Mouse (Mus musculus): ENCODE data around the gene Krtap27-1. TPM values are rescaled to one million over a fixed set of nuclear protein-coding genes. Genes with fewer than 3 reads are reported as not detected.

The Krtap27-1 gene
- polyA plus RNA-seq, 1 experiment from 2014 or later: not detected

GRCm38 (mm10) chr16:88635142-88635541 lies 36.3 kb downstream of the Krtap27-1 start:
- Histone ChIP-seq H3K9me3 (replicated peaks; ENCODE audit: control insufficient read depth, low read length) (no peaks in the 10 kb centered on the region), H3K4me3 (ENCODE audit: low read depth, low read length) (no peak overlapping the region), H3K27me3 (ENCODE audit: control insufficient read depth, insufficient read depth, low read length) (no peaks in the 10 kb centered on the region), H3K4me2 (ENCODE audit: low read depth, low read length) (no peak overlapping the region), H3K36me3 (replicated peaks; ENCODE audit: control insufficient read depth, insufficient read depth, low read depth, low read length) (no peaks in the 10 kb centered on the region), H3K27ac (replicated peaks; ENCODE audit: low read depth, low read length) (no peak overlapping the region), H3K9ac (replicated peaks; ENCODE audit: low read length) (no peak overlapping the region), H3K4me1 (ENCODE audit: control insufficient read depth, insufficient read depth, low read length) (no peaks in the 10 kb centered on the region)
- ATAC-seq (replicated peaks; ENCODE audit: insufficient number of reproducible peaks, low FRiP score, low TSS enrichment, low read depth) (no peak), DNase-seq (ENCODE audit: low spot score) (no peak)
- WGBS: 42% methylated on average over 4 of the region's 4 CpGs

- H3K27me3 ChIP-seq (ENCODE audit: control insufficient read depth, insufficient read depth, low read length): no peaks in the 10 kb centered on the region
- no peak overlapping the region for H3K4me2 ChIP-seq (ENCODE audit: low read depth, low read length)
- H3K36me3 ChIP-seq (replicated peaks; ENCODE audit: control insufficient read depth, insufficient read depth, low read depth, low read length): no peaks in the 10 kb centered on the region
- WGBS: 83% methylated on average over 4 of the region's 4 CpGs
- no peaks in the 10 kb centered on the region for H3K4me1 ChIP-seq (ENCODE audit: control insufficient read depth, insufficient read depth, low read length)
- ATAC-seq (replicated peaks; ENCODE audit: insufficient number of reproducible peaks, low FRiP score, low TSS enrichment, low read depth): no peak
- no peak for DNase-seq (ENCODE audit: low spot score)
- H3K9ac ChIP-seq (replicated peaks; ENCODE audit: low read length): no peak overlapping the region
- no peak overlapping the region for H3K27ac ChIP-seq (replicated peaks; ENCODE audit: low read depth, low read length)
- no peak overlapping the region for H3K4me3 ChIP-seq (ENCODE audit: low read depth, low read length)
- no peaks in the 10 kb centered on the region for H3K9me3 ChIP-seq (replicated peaks; ENCODE audit: control insufficient read depth, low read length)
These were observed 40.0 kb downstream of the Krtap27-1 start for GRCm38 (mm10) chr16:88631474-88631873.

GRCm38 (mm10) chr16:88627566-88627965 lies 43.9 kb downstream of the Krtap27-1 start, which contains the start of gene 2310079G19Rik:
Gene 2310079G19Rik (minus strand): TSS chr16:88627666.
- Histone ChIP-seq H3K4me3 (ENCODE audit: low read depth, low read length) (no peak within 1 kb of the TSS), H3K27ac (replicated peaks; ENCODE audit: low read depth, low read length) (no peak within 1 kb of the TSS), H3K4me1 (ENCODE audit: control insufficient read depth, insufficient read depth, low read length) (no peaks in the 10 kb centered on the region), H3K36me3 (replicated peaks; ENCODE audit: control insufficient read depth, insufficient read depth, low read depth, low read length) (no peaks in the 10 kb centered on the region), H3K4me2 (ENCODE audit: low read depth, low read length) (no peak within 1 kb of the TSS), H3K9me3 (replicated peaks; ENCODE audit: control insufficient read depth, low read length) (no peaks in the 10 kb centered on the region), H3K9ac (replicated peaks; ENCODE audit: low read length) (no peak within 1 kb of the TSS), H3K27me3 (ENCODE audit: control insufficient read depth, insufficient read depth, low read length) (no peaks in the 10 kb centered on the region)
- ATAC-seq (replicated peaks; ENCODE audit: insufficient number of reproducible peaks, low FRiP score, low TSS enrichment, low read depth): no peak
- WGBS: 92% methylated on average over 4 of the region's 4 CpGs
- no peak for DNase-seq (ENCODE audit: low spot score)

Other genes starting within 250 kb of the Krtap27-1 start
- gene Cldn17, start 164.7 kb downstream of the Krtap27-1 start, polyA plus RNA-seq (2014; fragmentation: Nextera tagmentation; extraction: Ambion mirVana): not detected in 2 replicates
- 4.5 and 5.3 TPM in 2 replicates for gene Cldn8, start 108.5 kb downstream of the Krtap27-1 start, polyA plus RNA-seq (2014; fragmentation: Nextera tagmentation; extraction: Ambion mirVana)
- not detected in 2 replicates for gene Krtap24-1, start 59.4 kb downstream of the Krtap27-1 start, polyA plus RNA-seq (2014; fragmentation: Nextera tagmentation; extraction: Ambion mirVana)
- gene 2310079G19Rik, start 44.0 kb downstream of the Krtap27-1 start, polyA plus RNA-seq (2014; fragmentation: Nextera tagmentation; extraction: Ambion mirVana): not detected in 2 replicates
- not detected in 2 replicates for gene Krtap26-1, start 23.9 kb downstream of the Krtap27-1 start, polyA plus RNA-seq (2014; fragmentation: Nextera tagmentation; extraction: Ambion mirVana)
- not detected in 2 replicates for gene 2310061N02Rik, start 36.3 kb upstream of the Krtap27-1 start, polyA plus RNA-seq (2014; fragmentation: Nextera tagmentation; extraction: Ambion mirVana)
- not detected in 2 replicates for gene Krtap13-1, start 57.2 kb upstream of the Krtap27-1 start, polyA plus RNA-seq (2014; fragmentation: Nextera tagmentation; extraction: Ambion mirVana)
- gene Krtap13, start 80.0 kb upstream of the Krtap27-1 start, polyA plus RNA-seq (2014; fragmentation: Nextera tagmentation; extraction: Ambion mirVana): not detected in 2 replicates
- gene 2310034C09Rik, start 87.2 kb upstream of the Krtap27-1 start, polyA plus RNA-seq (2014; fragmentation: Nextera tagmentation; extraction: Ambion mirVana): not detected in 2 replicates
- gene 2310057N15Rik, start 102.5 kb upstream of the Krtap27-1 start, polyA plus RNA-seq (2014; fragmentation: Nextera tagmentation; extraction: Ambion mirVana): not detected in 2 replicates
- gene Gm5965, start 106.2 kb upstream of the Krtap27-1 start, polyA plus RNA-seq (2014; fragmentation: Nextera tagmentation; extraction: Ambion mirVana): not detected in 2 replicates
- not detected in 2 replicates for gene Gm20741, start 140.5 kb upstream of the Krtap27-1 start, polyA plus RNA-seq (2014; fragmentation: Nextera tagmentation; extraction: Ambion mirVana)
- gene Krtap15, start 148.5 kb upstream of the Krtap27-1 start, polyA plus RNA-seq (2014; fragmentation: Nextera tagmentation; extraction: Ambion mirVana): not detected in 2 replicates
- gene Krtap14, start 154.5 kb upstream of the Krtap27-1 start, polyA plus RNA-seq (2014; fragmentation: Nextera tagmentation; extraction: Ambion mirVana): not detected in 2 replicates
- not detected in 2 replicates for gene Krtap19-1, start 197.7 kb upstream of the Krtap27-1 start, polyA plus RNA-seq (2014; fragmentation: Nextera tagmentation; extraction: Ambion mirVana)
- not detected in 2 replicates for gene Krtap19-2, start 202.6 kb upstream of the Krtap27-1 start, polyA plus RNA-seq (2014; fragmentation: Nextera tagmentation; extraction: Ambion mirVana)
- not detected in 2 replicates for gene Krtap19-3, start 206.4 kb upstream of the Krtap27-1 start, polyA plus RNA-seq (2014; fragmentation: Nextera tagmentation; extraction: Ambion mirVana)
- not detected in 2 replicates for gene Krtap19-4, start 213.4 kb upstream of the Krtap27-1 start, polyA plus RNA-seq (2014; fragmentation: Nextera tagmentation; extraction: Ambion mirVana)
- gene Krtap19-5, start 224.8 kb upstream of the Krtap27-1 start, polyA plus RNA-seq (2014; fragmentation: Nextera tagmentation; extraction: Ambion mirVana): not detected in 2 replicates